Comparison of ENCODE assay signal across 9 mouse cellular contexts in the genomic region with DNA sequence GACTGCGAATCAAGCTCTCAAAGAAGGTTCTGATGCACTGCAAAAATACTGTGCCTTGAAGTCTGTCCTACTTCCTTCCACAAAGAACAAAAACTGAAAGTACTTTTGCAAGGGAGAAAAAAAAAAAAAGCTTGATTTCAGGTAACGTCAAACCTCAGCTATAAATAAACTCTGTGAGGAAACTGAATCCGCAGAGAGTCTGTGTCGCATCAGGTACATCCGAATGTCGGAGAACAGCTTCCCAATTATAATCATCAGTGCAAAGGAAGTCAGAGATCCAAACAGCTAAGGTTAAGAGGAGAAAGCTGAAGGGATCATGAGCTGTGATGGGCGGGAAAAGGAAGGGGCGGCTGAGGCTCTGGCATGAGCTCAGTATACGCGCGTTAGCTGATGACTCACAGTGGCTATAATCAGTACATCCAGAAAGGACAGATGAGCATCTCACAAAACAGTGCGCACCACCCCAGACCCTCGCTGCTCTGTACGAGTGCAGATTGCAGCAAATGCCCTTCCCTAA.
DNase-seq lines count a peak whose midpoint lies in the region; ATAC-seq and TF ChIP-seq lines count a peak whose summit lies in the region.
"Had no signal": no experiment of that assay in that cellular context is flagged by ENCODE, and none has a peak within 500 bp of the region (broad histone marks: within the 10 kb centered on the region; RNA-seq: fewer than 3 reads in every experiment).

No protein-coding gene starts in this region.

- DNase-seq in liver, postnatal 0 days = peak; percentile 15
- peak; percentile 12 to 39 for DNase-seq in adrenal gland, postnatal 36 days
- DNase-seq in heart, postnatal 4 days = peak; percentile 12
- peak; percentile 66 for DNase-seq in lung, postnatal 0 days (ENCODE audit: low spot score)
- DNase-seq in thymus, postnatal 4 days = peak; percentile 13
- DNase-seq in urinary bladder, postnatal 10 days (ENCODE audit: low spot score) = no peak

- H3K4me1 ChIP-seq in liver, postnatal 0 days (ENCODE audit: insufficient read depth) = no peaks in the 10 kb centered on the region
- no peaks in the 10 kb centered on the region for H3K4me1 ChIP-seq in liver, embryonic 12.5 days
- H3K4me1 ChIP-seq in lung, postnatal 0 days (ENCODE audit: insufficient read depth, low read depth, low read length) = no peaks in the 10 kb centered on the region
- H3K4me1 ChIP-seq in forebrain, embryonic 12.5 days = no peaks in the 10 kb centered on the region
- H3K4me1 ChIP-seq: embryonic facial prominence, embryonic 13.5 days had no signal

- H3K4me2 ChIP-seq in liver, postnatal 0 days (ENCODE audit: low read depth, low read length) = peak overlapping the region; percentile 47
- H3K4me2 ChIP-seq in liver, embryonic 12.5 days = no peak overlapping the region
- H3K4me2 ChIP-seq in lung, postnatal 0 days (replicated peaks; ENCODE audit: low read depth, low read length) = peak overlapping the region; percentile 25; the same call in 1 of the 2 replicates
- H3K4me2 ChIP-seq in forebrain, embryonic 12.5 days = no peak overlapping the region
- H3K4me2 ChIP-seq: embryonic facial prominence, embryonic 13.5 days had no signal

- ATAC-seq in liver, postnatal 0 days = no peak
- ATAC-seq in liver, embryonic 12.5 days = no peak
- ATAC-seq in lung, postnatal 0 days = peak; percentile 84
- no peak for ATAC-seq in forebrain, embryonic 12.5 days (ENCODE audit: low FRiP score)

- WGBS in liver, postnatal 0 days (ENCODE audit: insufficient replicate concordance) = 37% methylated on average over 14 of the region's 14 CpGs
- 51% methylated on average over 14 of the region's 14 CpGs for WGBS in liver, embryonic 12.5 days (ENCODE audit: insufficient replicate concordance)
- WGBS in lung, postnatal 0 days = 53% methylated on average over 14 of the region's 14 CpGs
- WGBS in forebrain, embryonic 12.5 days = 87% methylated on average over 14 of the region's 14 CpGs

- no peak for TF ChIP-seq CTCF in liver, postnatal 0 days (IDR thresholded peaks at IDR 0.05; ENCODE audit: low read depth)
- TF ChIP-seq CTCF in lung, postnatal 0 days (IDR thresholded peaks at IDR 0.05) = no peak

- H3K27ac ChIP-seq in liver, postnatal 0 days (ENCODE audit: low read depth) = no peak overlapping the region
- H3K27ac ChIP-seq in liver, embryonic 12.5 days = no peak overlapping the region
- H3K27ac ChIP-seq in lung, postnatal 0 days (ENCODE audit: low read length) = no peak overlapping the region
- no peak overlapping the region for H3K27ac ChIP-seq in forebrain, embryonic 12.5 days
- H3K27ac ChIP-seq: embryonic facial prominence, embryonic 13.5 days had no signal

- no peaks in the 10 kb centered on the region for H3K27me3 ChIP-seq in liver, postnatal 0 days (ENCODE audit: insufficient read depth, low read length)
- no peaks in the 10 kb centered on the region for H3K27me3 ChIP-seq in liver, embryonic 12.5 days (replicated peaks)
- no peaks in the 10 kb centered on the region for H3K27me3 ChIP-seq in lung, postnatal 0 days (replicated peaks; ENCODE audit: insufficient read depth, low read length)
- H3K27me3 ChIP-seq in forebrain, embryonic 12.5 days = no peaks in the 10 kb centered on the region
- H3K27me3 ChIP-seq: embryonic facial prominence, embryonic 13.5 days had no signal

- H3K9me3 ChIP-seq in liver, postnatal 0 days (ENCODE audit: low read length) = no peaks in the 10 kb centered on the region
- no peaks in the 10 kb centered on the region for H3K9me3 ChIP-seq in liver, embryonic 12.5 days (replicated peaks)
- H3K9me3 ChIP-seq in lung, postnatal 0 days (ENCODE audit: low read length) = no peaks in the 10 kb centered on the region
- H3K9me3 ChIP-seq in forebrain, embryonic 12.5 days = no peaks in the 10 kb centered on the region
- H3K9me3 ChIP-seq: embryonic facial prominence, embryonic 13.5 days had no signal

- H3K9ac ChIP-seq in liver, postnatal 0 days (replicated peaks) = no peak overlapping the region
- H3K9ac ChIP-seq in liver, embryonic 12.5 days = no peak overlapping the region
- H3K9ac ChIP-seq in lung, postnatal 0 days (replicated peaks; ENCODE audit: low read depth) = no peak overlapping the region
- H3K9ac ChIP-seq in forebrain, embryonic 12.5 days = no peak overlapping the region
- H3K9ac ChIP-seq: embryonic facial prominence, embryonic 13.5 days had no signal

- 0 out of 2 replicates have a peak overlapping the region, but pooled peaks have one; percentile 16 for H3K4me3 ChIP-seq in liver, postnatal 0 days (ENCODE audit: low read depth, low read length)
- no peak overlapping the region for H3K4me3 ChIP-seq in liver, embryonic 12.5 days
- no peak overlapping the region for H3K4me3 ChIP-seq in lung, postnatal 0 days (ENCODE audit: low read depth, low read length)
- H3K4me3 ChIP-seq in forebrain, embryonic 12.5 days (replicated peaks) = no peak overlapping the region
- H3K4me3 ChIP-seq: embryonic facial prominence, embryonic 13.5 days had no signal

- no peak for TF ChIP-seq EP300 in liver, postnatal 0 days (IDR thresholded peaks at IDR 0.05; ENCODE audit: low read depth)
- TF ChIP-seq EP300 in lung, postnatal 0 days (IDR thresholded peaks at IDR 0.05) = peak; percentile 63

- no peaks in the 10 kb centered on the region for H3K36me3 ChIP-seq in liver, postnatal 0 days (replicated peaks; ENCODE audit: insufficient read depth, low read length)
- H3K36me3 ChIP-seq in liver, embryonic 12.5 days = no peaks in the 10 kb centered on the region
- H3K36me3 ChIP-seq in lung, postnatal 0 days (ENCODE audit: insufficient read depth, low read length) = no peaks in the 10 kb centered on the region
- H3K36me3 ChIP-seq in forebrain, embryonic 12.5 days (replicated peaks) = no peaks in the 10 kb centered on the region
- H3K36me3 ChIP-seq: embryonic facial prominence, embryonic 13.5 days had no signal

Comparison
In these comparisons a context has a peak if more than half of its experiments do, and no peak if none do; other contexts are left out.
1. H3K4me2 ChIP-seq: peak in liver, postnatal 0 days (single experiment) and lung, postnatal 0 days (single experiment); none in liver, embryonic 12.5 days (single experiment) and forebrain, embryonic 12.5 days (single experiment).